Mouse (Mus musculus): ENCODE measurements around the gene Serhl.
"Not testable (repeated sequence)": the region's sequence is repeated elsewhere in the genome, so short reads cannot be mapped to it uniquely, and the experiment has no call there.

Serhl gene

DNA sequence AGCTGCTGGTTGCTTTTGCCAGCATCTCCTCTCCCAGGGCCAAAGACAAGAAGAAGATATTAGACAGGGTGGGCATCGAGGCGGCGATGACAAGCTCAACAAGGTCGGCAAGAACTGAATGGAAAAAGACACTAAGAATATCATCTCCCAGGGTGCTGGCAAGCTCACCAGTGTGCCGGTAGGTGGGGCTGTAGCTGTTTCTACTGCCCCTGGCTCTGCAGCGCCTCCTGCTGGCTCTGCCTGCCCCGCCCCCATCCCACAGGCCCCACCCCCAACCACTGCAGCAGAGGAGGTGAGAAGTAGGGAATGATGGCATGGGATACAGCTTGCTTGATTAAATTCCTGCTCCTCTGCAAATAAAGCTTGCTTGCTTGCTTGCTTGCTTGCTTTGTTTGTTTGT is 3.4 kb upstream of the Serhl start:
- DNase-seq: peak; percentile 57

DNA sequence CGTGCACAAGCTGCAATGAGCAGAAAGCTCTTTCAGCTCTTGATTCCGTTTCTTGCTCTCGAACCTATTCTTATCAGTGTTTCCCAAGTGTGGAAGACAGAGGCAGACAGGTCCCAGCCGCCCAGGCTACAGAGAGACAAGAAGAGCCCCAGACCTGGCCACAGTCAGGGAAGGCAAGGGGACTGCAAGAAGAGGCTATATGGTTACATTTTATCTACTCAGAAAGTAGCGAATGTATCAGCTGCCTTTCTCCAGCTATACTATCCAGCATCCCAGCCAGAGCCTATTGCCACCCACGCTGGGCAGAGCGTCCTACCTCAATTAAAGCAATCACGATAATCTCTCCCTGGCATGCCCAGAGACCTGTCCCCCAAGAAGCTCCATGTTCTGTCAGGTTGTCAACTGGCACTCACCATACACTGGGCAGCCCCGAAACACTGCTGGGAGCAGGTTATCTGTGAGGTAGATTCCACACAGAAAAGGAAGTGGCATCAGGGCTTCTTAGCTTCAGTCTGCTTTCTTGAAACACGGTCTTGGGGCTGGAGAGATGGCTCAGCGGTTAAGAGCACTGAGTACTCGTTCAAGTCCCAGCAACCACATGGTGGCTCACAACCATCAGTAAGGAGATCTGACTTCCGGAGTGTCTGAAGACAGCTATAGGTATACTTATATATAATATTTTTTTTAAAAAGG is 2.5 kb upstream of the Serhl start:
- DNase-seq: no peak

- DNase-seq: no peak
These were observed 544 bp upstream of the Serhl start for GRCm38 (mm10) chr15:83088495-83089428.

- no peak for DNase-seq
These were observed 1.6 kb downstream of the Serhl start for GRCm38 (mm10) chr15:83090874-83091273.

DNA sequence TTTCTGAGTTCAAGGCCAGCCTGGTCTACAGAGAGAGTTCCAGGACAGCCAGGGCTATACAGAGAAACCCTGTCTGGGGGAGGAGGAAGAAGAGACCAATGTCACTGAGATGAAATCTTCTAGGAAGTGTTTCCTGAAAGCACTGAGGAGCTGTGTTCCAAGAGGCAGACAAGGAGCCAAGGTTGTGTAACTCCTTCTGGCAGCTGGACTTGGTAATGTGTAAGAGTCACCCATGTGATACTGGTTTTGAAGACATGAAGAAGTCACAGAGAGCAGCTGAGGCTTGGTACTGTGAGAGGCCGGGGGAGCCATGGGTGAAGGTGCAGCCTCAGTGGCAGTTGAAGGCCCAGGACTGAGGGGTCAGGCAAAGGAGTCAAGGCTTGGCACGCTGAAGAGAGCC is 4.4 kb downstream of the Serhl start:
- no peak for DNase-seq

DNA sequence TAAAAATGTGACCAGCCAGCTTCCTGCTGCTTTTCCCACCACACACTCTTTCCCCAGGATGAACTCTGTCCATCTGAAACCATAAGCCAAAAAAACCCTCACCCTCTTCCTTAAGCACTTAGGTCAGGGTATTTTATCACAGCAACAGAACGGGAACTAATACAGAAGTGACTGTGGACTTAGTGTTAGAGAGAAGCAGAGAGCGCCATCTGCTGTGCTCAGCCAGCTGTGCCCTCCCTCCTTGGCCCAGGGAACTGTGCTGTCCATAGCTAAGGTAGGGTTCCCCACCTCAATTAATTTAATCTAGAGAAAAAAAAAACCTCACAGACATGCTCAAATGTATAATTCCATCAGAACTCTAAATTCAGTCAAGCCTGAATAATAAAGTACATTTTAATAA is 6.6 kb downstream of the Serhl start:
- no peak for DNase-seq

GRCm38 (mm10) chr15:83099533-83100331 is 10.4 kb downstream of the Serhl start:
- DNase-seq: peak; percentile 59

GRCm38 (mm10) chr15:83100332-83100662 is 11.0 kb downstream of the Serhl start:
- DNase-seq: no peak

DNA sequence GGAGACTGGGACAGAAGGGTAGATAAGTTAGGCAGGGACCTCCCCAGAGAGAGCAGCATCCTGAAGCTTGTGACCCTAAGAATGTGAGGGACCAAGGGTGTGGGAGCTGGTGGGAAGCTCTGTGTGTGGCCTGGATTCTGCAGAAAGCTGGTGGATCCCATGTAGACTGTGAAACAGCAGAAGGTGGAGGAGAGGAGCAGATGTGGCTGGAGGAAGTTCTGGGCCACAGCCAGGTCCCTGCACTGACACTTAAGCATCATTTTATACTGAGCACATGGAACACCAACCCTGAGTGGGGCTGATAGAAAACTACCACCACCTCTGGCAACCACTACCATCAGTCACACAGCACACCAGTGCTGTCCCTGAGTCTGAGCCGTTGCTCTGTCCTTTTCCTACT is 13.8 kb downstream of the Serhl start:
- DNase-seq: no peak

DNA sequence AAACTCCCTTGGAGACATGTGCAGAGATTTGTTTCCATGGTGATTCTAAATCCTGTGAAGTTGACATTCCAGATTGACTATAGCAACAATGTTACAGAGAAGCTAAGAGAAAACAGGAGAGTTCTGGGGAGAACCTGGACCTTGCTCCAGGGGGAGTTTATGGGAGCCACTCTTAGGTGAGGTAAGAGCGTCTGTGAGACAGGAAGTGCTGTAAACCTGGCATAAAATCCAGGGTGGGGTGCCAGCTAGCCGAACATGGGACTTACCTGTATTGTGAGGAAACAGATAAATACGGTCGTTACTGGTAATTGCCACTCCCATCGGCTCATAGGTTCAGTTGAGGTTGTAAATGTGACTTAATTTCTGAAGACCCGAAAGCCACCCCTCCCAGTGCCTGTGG is 17.1 kb downstream of the Serhl start:
- DNase-seq: no peak

DNA sequence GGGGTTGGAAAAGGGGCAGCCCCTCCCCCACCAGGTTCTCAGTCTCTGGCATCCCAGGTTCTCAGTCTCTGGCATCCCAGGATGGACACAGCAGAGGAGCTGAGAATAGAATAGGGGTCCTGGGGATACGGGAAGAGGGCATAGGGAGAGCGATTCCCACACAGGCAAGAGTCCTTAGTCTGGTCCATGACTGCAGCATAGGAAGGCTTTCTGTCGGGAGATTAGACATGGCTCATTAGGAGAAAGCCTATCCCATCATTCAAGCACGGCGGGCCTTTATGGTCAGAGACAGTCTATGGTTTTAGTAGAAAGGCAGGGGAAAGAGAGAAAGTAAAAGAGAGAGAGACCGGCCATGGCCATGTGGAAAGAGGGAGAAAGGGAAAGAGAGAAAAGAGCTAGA is 18.5 kb downstream of the Serhl start:
- no peak for DNase-seq

DNA sequence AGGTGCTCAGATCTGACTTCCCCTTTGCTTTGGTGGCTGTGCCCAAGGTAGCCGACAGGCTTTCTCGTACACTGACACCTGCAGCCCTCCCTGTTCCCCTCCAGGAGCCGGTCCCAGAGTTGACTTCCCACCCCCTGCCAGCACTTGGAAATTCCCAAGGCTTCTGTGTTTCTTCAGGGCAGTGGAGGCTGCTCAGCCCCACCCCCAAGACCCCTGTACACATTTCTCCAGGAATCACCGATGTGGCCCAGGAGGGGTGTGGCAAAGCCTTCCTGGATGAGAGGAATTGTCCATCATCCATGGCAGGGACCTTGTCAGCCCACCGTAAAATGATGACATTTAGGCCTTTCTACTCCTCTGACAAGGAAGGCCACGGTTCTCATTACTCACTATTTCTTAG is 22.0 kb downstream of the Serhl start:
- no peak for DNase-seq

DNA sequence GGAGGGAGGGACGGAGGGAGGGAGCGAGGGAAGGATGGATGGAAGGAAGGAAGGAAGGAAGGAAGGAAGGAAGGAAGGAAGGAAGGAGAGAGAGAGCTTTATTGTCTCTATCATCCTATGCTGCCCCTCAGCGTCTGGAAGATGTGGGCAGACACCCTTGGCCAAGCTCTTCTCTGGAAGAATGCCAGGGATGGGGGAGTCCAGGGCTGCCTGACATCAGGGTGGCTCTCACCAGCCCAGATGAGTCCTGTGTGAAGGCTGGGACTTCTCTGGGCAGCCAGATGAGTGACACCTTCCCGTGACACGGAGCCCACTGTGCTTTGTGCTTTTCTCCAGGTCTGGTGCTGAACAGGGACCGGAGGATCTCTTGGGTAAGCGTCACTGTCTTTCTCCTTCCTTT is 22.6 kb downstream of the Serhl start:
- no peak for DNase-seq

DNA sequence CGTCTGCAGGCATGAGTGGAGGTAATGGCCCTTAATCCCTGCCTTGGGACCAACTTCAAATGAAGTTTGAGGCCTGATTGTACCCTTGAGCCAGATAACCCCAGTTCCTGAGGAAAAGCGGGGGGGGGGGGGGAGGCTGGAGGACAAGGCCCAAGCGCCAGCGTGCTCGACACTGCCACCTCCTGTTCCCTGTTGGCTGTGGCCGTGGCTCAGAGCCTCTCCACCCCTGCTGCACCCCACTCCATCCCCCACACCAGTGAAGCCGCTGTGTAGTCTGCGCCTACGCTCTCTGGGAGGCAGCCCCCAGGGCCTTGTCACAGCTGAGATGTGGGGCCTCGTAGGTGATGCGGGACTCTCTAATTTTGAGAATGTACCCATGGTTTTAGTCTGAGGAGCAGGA is 23.6 kb downstream of the Serhl start:
- peak; percentile 75 for DNase-seq

DNA sequence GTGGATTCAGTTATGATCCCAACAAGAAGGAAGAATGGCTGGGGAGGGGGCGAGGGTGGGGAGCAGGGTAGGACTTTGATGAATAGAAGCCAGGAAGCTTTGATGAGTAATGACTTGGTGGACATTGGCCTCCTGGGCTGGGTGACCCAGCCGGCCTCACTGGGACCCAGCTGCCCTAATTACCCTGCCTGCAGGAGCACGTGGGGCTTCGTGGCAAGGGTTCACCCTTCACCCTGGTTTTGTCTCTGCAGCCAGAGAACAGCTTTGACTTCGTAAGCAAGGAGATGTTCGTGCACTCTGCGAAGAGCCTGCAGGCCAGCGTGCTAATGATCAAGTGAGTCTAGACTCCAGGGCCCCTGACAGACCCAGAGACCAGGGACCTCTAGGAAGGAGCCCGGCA is 24.8 kb downstream of the Serhl start:
- no peak for DNase-seq

GRCm38 (mm10) chr15:83115071-83115470 is 25.8 kb downstream of the Serhl start:
- DNase-seq: no peak

DNA sequence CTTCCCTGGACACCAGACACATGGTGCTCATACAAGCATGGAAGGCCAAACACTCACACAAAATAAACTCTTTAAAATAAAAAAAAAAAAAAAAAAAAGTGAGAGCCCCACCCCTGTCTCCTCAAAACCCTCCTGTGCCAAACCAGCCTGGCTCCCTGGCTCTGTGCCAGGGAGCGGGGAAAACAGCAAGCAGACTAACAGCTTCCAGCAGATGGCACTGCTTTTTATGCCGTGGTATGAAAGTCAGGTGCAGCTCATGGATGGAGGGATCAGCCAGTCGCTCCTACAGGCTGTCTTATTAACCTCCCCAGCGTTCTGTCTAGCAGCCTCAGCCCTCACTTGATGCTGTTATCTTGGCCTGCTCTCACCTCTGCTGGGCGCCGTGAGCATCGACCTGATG is 29.1 kb downstream of the Serhl start:
- DNase-seq: peak; percentile 59

- peak; percentile 62 for DNase-seq
These were observed 32.6 kb downstream of the Serhl start for GRCm38 (mm10) chr15:83121709-83122565.

- DNase-seq: peak; percentile 90
These were observed 33.4 kb downstream of the Serhl start, which contains the start of gene Rrp7a for GRCm38 (mm10) chr15:83122566-83123145. TSS of gene Rrp7a (minus strand) at chr15:83122801.

- no peak for DNase-seq
These were observed 35.3 kb downstream of the Serhl start for GRCm38 (mm10) chr15:83124625-83125024.

GRCm38 (mm10) chr15:83126582-83126981 is 37.3 kb downstream of the Serhl start:
- DNase-seq: no peak

DNA sequence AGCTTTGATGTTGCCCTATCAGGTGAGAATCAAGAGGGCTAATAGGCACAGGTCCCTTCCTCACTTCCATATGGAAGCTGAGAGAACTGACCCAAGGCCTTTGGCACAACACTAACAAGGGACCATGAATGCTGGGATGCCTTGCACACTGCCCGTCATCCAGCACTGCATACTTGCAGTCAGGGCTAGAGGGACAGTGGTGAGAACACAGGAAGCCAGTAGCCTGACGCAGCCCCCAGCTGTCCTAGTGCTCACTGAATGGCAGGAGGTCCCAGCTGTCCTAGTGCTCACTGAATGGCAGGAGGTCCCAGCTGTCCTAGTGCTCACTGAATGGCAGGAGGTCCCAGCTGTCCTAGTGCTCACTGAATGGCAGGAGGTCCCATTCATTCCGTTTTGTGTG is 37.7 kb downstream of the Serhl start:
- not testable (repeated sequence) for DNase-seq

All from right cerebral cortex, postnatal 4 days (tissue).